Mouse (Mus musculus): Measurements from ENCODE around the gene B3galnt1. TPM values are rescaled to one million over a fixed set of nuclear protein-coding genes. Genes with fewer than 3 reads are reported as not detected.
"Not testable (repeated sequence)": the region's sequence is repeated elsewhere in the genome, so short reads cannot be mapped to it uniquely, and the experiment has no call there.

Gene B3galnt1
- polyA plus RNA-seq, 1 experiment from 2014 or later = 51.0 TPM

GRCm38 (mm10) chr3:69596116-69596515, 2.6 kb downstream of the B3galnt1 start:
- Histone ChIP-seq H3K4me3 (no peak overlapping the region), H3K9me3 (replicated peaks) (no peaks in the 10 kb centered on the region), H3K27ac (no peak overlapping the region), H3K4me1 (peaks cover 4% of the 10 kb centered on the region), H3K4me2 (replicated peaks) (no peak overlapping the region), H3K27me3 (no peaks in the 10 kb centered on the region), H3K9ac (no peak overlapping the region), H3K36me3 (no peaks in the 10 kb centered on the region)
- no peak for ATAC-seq (ENCODE audit: low FRiP score)
- WGBS = 90% methylated on average over 3 of the region's 3 CpGs

GRCm38 (mm10) chr3:69594071-69594470, 4.7 kb downstream of the B3galnt1 start:
- no peak overlapping the region for H3K4me3 ChIP-seq
- no peaks in the 10 kb centered on the region for H3K9me3 ChIP-seq (replicated peaks)
- no peak overlapping the region for H3K27ac ChIP-seq
- no peaks in the 10 kb centered on the region for H3K36me3 ChIP-seq
- no peak overlapping the region for H3K4me2 ChIP-seq (replicated peaks)
- ATAC-seq (ENCODE audit: low FRiP score) = no peak
- H3K4me1 ChIP-seq = peaks cover 4% of the 10 kb centered on the region
- H3K27me3 ChIP-seq = no peaks in the 10 kb centered on the region
- no peak overlapping the region for H3K9ac ChIP-seq
- 76% methylated on average over 9 of the region's 9 CpGs for WGBS

GRCm38 (mm10) chr3:69593426-69593825, 5.3 kb downstream of the B3galnt1 start:
- Histone ChIP-seq H3K27ac (no peak overlapping the region), H3K4me1 (peaks cover 5% of the 10 kb centered on the region), H3K9me3 (replicated peaks) (no peaks in the 10 kb centered on the region), H3K4me2 (replicated peaks) (no peak overlapping the region), H3K27me3 (no peaks in the 10 kb centered on the region), H3K36me3 (no peaks in the 10 kb centered on the region), H3K4me3 (no peak overlapping the region), H3K9ac (no peak overlapping the region)
- ATAC-seq (ENCODE audit: low FRiP score) = no peak
- WGBS = 90% methylated on average over 8 of the region's 8 CpGs

- ATAC-seq (ENCODE audit: low FRiP score) = no peak
- Histone ChIP-seq H3K4me3 (no peak overlapping the region), H3K4me1 (peaks cover 4% of the 10 kb centered on the region; the same call in 1 of the 2 replicates), H3K4me2 (replicated peaks) (no peak overlapping the region), H3K9me3 (replicated peaks) (no peaks in the 10 kb centered on the region), H3K27ac (no peak overlapping the region), H3K27me3 (no peaks in the 10 kb centered on the region), H3K36me3 (peaks cover 3% of the 10 kb centered on the region; the same call in 1 of the 2 replicates), H3K9ac (no peak overlapping the region)
- 53% methylated on average over 10 of the region's 10 CpGs for WGBS
These were observed 10.5 kb downstream of the B3galnt1 start for GRCm38 (mm10) chr3:69588101-69588760.

- no peak overlapping the region for H3K9ac ChIP-seq
- H3K4me2 ChIP-seq (replicated peaks) = no peak overlapping the region
- H3K9me3 ChIP-seq (replicated peaks) = no peaks in the 10 kb centered on the region
- WGBS = 93% methylated on average over 1 of the region's 1 CpGs
- peaks cover 11% of the 10 kb centered on the region; the same call in 1 of the 2 replicates for H3K36me3 ChIP-seq
- peaks cover 4% of the 10 kb centered on the region; the same call in 1 of the 2 replicates for H3K4me1 ChIP-seq
- ATAC-seq (ENCODE audit: low FRiP score) = no peak
- H3K4me3 ChIP-seq = no peak overlapping the region
- no peaks in the 10 kb centered on the region for H3K27me3 ChIP-seq
- no peak overlapping the region for H3K27ac ChIP-seq
These were observed 15.0 kb downstream of the B3galnt1 start for GRCm38 (mm10) chr3:69583798-69584197.

- Histone ChIP-seq H3K27ac (no peak overlapping the region), H3K27me3 (no peaks in the 10 kb centered on the region), H3K9me3 (replicated peaks) (no peaks in the 10 kb centered on the region), H3K4me3 (no peak overlapping the region), H3K36me3 (peaks cover 42% of the 10 kb centered on the region), H3K4me2 (replicated peaks) (no peak overlapping the region), H3K9ac (no peak overlapping the region), H3K4me1 (no peaks in the 10 kb centered on the region)
- no peak for ATAC-seq (ENCODE audit: low FRiP score)
- WGBS = 95% methylated on average over 1 of the region's 1 CpGs
These were observed 20.0 kb downstream of the B3galnt1 start for GRCm38 (mm10) chr3:69578791-69579190.

- 90% methylated on average over 3 of the region's 3 CpGs for WGBS
- H3K4me1 ChIP-seq = no peaks in the 10 kb centered on the region
- H3K9ac ChIP-seq = no peak overlapping the region
- H3K4me2 ChIP-seq (replicated peaks) = no peak overlapping the region
- ATAC-seq (ENCODE audit: low FRiP score) = no peak
- no peaks in the 10 kb centered on the region for H3K27me3 ChIP-seq
- H3K27ac ChIP-seq = no peak overlapping the region
- H3K9me3 ChIP-seq (replicated peaks) = no peaks in the 10 kb centered on the region
- H3K36me3 ChIP-seq = peaks cover 35% of the 10 kb centered on the region
- H3K4me3 ChIP-seq = no peak overlapping the region
These were observed 22.0 kb downstream of the B3galnt1 start for GRCm38 (mm10) chr3:69576715-69577114.

- no peak overlapping the region for H3K4me2 ChIP-seq (replicated peaks)
- WGBS = 95% methylated on average over 11 of the region's 11 CpGs
- H3K4me1 ChIP-seq = no peaks in the 10 kb centered on the region
- H3K4me3 ChIP-seq = no peak overlapping the region
- no peak for ATAC-seq (ENCODE audit: low FRiP score)
- peaks cover 35% of the 10 kb centered on the region for H3K36me3 ChIP-seq
- H3K27ac ChIP-seq = no peak overlapping the region
- H3K27me3 ChIP-seq = no peaks in the 10 kb centered on the region
- H3K9ac ChIP-seq = no peak overlapping the region
- H3K9me3 ChIP-seq (replicated peaks) = no peaks in the 10 kb centered on the region
These were observed 23.2 kb downstream of the B3galnt1 start for GRCm38 (mm10) chr3:69575577-69575976.

GRCm38 (mm10) chr3:69572561-69572960, 26.2 kb downstream of the B3galnt1 start:
- Histone ChIP-seq H3K27ac (no peak overlapping the region), H3K4me3 (no peak overlapping the region), H3K9me3 (replicated peaks) (no peaks in the 10 kb centered on the region), H3K4me2 (replicated peaks) (no peak overlapping the region), H3K9ac (no peak overlapping the region), H3K27me3 (no peaks in the 10 kb centered on the region), H3K36me3 (peaks cover 26% of the 10 kb centered on the region), H3K4me1 (no peaks in the 10 kb centered on the region)
- 95% methylated on average over 5 of the region's 5 CpGs for WGBS
- no peak for ATAC-seq (ENCODE audit: low FRiP score)

- H3K4me1 ChIP-seq; H3K9ac ChIP-seq; H3K27me3 ChIP-seq; H3K4me2 ChIP-seq (replicated peaks); ATAC-seq (ENCODE audit: low FRiP score); H3K36me3 ChIP-seq; H3K27ac ChIP-seq; H3K4me3 ChIP-seq; H3K9me3 ChIP-seq (replicated peaks): not testable (repeated sequence)
- 89% methylated on average over 1 of the region's 1 CpGs for WGBS
These were observed 33.2 kb downstream of the B3galnt1 start for GRCm38 (mm10) chr3:69565586-69565985.

GRCm38 (mm10) chr3:69563406-69563805, 35.4 kb downstream of the B3galnt1 start:
- no peak overlapping the region for H3K27ac ChIP-seq
- H3K36me3 ChIP-seq = no peaks in the 10 kb centered on the region
- no peak overlapping the region for H3K9ac ChIP-seq
- ATAC-seq (ENCODE audit: low FRiP score) = no peak
- 84% methylated on average over 4 of the region's 6 CpGs for WGBS
- no peaks in the 10 kb centered on the region for H3K27me3 ChIP-seq
- no peaks in the 10 kb centered on the region for H3K9me3 ChIP-seq (replicated peaks)
- H3K4me3 ChIP-seq = no peak overlapping the region
- H3K4me2 ChIP-seq (replicated peaks) = no peak overlapping the region
- 0 out of 2 replicates have a peak, but pooled peaks cover 2% of the 10 kb centered on the region for H3K4me1 ChIP-seq

GRCm38 (mm10) chr3:69561686-69562085, 37.1 kb downstream of the B3galnt1 start:
- Histone ChIP-seq H3K27me3 (no peaks in the 10 kb centered on the region), H3K9me3 (replicated peaks) (no peaks in the 10 kb centered on the region), H3K9ac (no peak overlapping the region), H3K4me1 (0 out of 2 replicates have a peak, but pooled peaks cover 2% of the 10 kb centered on the region), H3K4me2 (replicated peaks) (no peak overlapping the region), H3K27ac (no peak overlapping the region), H3K36me3 (no peaks in the 10 kb centered on the region), H3K4me3 (no peak overlapping the region)
- 75% methylated on average over 5 of the region's 5 CpGs for WGBS
- no peak for ATAC-seq (ENCODE audit: low FRiP score)

- Histone ChIP-seq H3K27me3 (no peaks in the 10 kb centered on the region), H3K4me3 (no peak overlapping the region), H3K36me3 (no peaks in the 10 kb centered on the region), H3K9ac (no peak overlapping the region), H3K4me2 (replicated peaks) (no peak overlapping the region), H3K27ac (no peak overlapping the region), H3K9me3 (replicated peaks) (no peaks in the 10 kb centered on the region), H3K4me1 (peaks cover 9% of the 10 kb centered on the region; the same call in 1 of the 2 replicates)
- ATAC-seq (ENCODE audit: low FRiP score) = no peak
- WGBS = 93% methylated on average over 7 of the region's 7 CpGs
These were observed 38.8 kb downstream of the B3galnt1 start for GRCm38 (mm10) chr3:69559975-69560330.
